Mouse (Mus musculus): Measurements from ENCODE around the gene Tyk2. TPM values are rescaled to one million over a fixed set of nuclear protein-coding genes. Genes with fewer than 3 reads are reported as not detected.
A peak's percentile ranks its signal among the peaks of the same experiment; 100 is the strongest.

Tyk2 gene
- polyA plus RNA-seq, 1 experiment from 2014 or later = 16.0 TPM

GRCm38 (mm10) chr9:21107607-21108237, 23.3 kb downstream of the Tyk2 start:
- no peak overlapping the region for H3K4me3 ChIP-seq (replicated peaks)
- peaks cover 13% of the 10 kb centered on the region; the same call in 1 of the 2 replicates for H3K36me3 ChIP-seq
- no peaks in the 10 kb centered on the region for H3K9me3 ChIP-seq (replicated peaks)
- no peaks in the 10 kb centered on the region for H3K4me1 ChIP-seq
- no peak overlapping the region for H3K4me2 ChIP-seq (replicated peaks)
- H3K9ac ChIP-seq = no peak overlapping the region
- WGBS = 50% methylated on average over 23 of the region's 23 CpGs
- H3K27ac ChIP-seq (replicated peaks) = no peak overlapping the region
- no peaks in the 10 kb centered on the region for H3K27me3 ChIP-seq
- ATAC-seq (ENCODE audit: insufficient number of reproducible peaks, low FRiP score, low TSS enrichment, low read depth) = no peak

DNA sequence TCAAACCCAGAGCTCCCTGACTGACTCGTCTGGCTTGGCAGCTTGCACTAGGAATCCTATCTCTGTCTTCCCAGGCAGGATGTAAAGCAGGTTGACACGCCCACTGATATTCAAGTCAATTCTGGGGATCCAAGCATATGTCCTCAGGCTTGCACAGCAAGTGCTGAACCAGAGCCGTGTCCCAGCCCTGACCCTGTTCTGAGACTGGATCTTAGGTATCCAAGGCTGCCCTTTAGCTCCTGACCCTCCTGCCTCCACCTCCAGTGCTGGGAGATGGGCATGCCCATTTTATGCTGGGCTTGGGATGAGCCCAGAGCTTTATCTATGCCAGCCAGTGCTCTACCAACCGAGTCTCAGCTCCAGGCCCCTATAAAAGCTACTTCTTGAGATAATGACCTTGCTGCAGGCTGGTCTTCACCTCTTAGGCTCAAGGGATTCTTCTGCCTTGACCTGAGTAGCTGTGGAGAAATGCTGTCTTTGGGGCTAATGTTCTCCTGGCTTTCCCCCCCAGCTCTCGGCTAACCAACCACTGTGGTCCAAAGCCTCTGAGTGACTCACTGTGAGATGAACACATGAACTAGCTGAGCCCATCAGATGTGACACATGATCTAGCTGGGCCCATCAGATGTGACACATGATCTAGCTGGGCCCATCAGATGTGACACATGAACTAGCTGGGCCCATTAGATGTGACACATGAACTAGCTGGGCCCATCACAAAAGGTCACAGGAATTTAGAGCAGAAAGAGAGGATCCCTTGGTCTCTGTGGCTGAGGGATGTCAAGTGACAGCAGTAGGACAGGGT, 25.1 kb downstream of the Tyk2 start:
- Histone ChIP-seq H3K4me2 (replicated peaks) (no peak overlapping the region), H3K27ac (replicated peaks) (no peak overlapping the region), H3K27me3 (no peaks in the 10 kb centered on the region), H3K9ac (no peak overlapping the region), H3K4me3 (replicated peaks) (no peak overlapping the region), H3K9me3 (replicated peaks) (no peaks in the 10 kb centered on the region), H3K4me1 (no peaks in the 10 kb centered on the region), H3K36me3 (peaks cover 13% of the 10 kb centered on the region; the same call in 1 of the 2 replicates)
- ATAC-seq (ENCODE audit: insufficient number of reproducible peaks, low FRiP score, low TSS enrichment, low read depth) = no peak
- WGBS = 69% methylated on average over 5 of the region's 5 CpGs

DNA sequence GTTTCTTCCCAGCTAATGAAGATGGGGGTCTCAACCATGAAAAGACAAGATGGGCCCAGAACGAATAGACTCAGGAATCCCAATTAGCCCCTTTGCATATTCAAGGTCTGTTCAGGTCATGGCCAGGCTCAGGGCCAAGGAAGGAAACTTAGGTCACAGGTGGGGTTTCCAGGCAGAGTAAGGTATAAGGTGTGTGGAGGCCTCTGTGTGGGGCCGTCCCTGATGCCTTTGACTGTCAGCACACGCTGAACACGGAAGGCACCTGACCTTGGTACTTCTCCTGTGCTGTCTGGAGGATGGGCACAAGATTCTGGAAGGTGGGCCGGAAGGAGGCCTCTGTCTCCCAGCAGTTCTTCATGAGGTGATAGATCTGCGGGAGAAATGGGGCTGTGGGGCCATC, 26.2 kb downstream of the Tyk2 start:
- H3K9ac ChIP-seq = no peak overlapping the region
- no peak overlapping the region for H3K4me2 ChIP-seq (replicated peaks)
- no peak overlapping the region for H3K4me3 ChIP-seq (replicated peaks)
- peaks cover 13% of the 10 kb centered on the region; the same call in 1 of the 2 replicates for H3K36me3 ChIP-seq
- no peak for ATAC-seq (ENCODE audit: insufficient number of reproducible peaks, low FRiP score, low TSS enrichment, low read depth)
- H3K4me1 ChIP-seq = peaks cover 3% of the 10 kb centered on the region
- H3K9me3 ChIP-seq (replicated peaks) = no peaks in the 10 kb centered on the region
- H3K27ac ChIP-seq (replicated peaks) = no peak overlapping the region
- 88% methylated on average over 6 of the region's 6 CpGs for WGBS
- no peaks in the 10 kb centered on the region for H3K27me3 ChIP-seq

GRCm38 (mm10) chr9:21102076-21102475, 29.0 kb downstream of the Tyk2 start:
- Histone ChIP-seq H3K9ac (no peak overlapping the region), H3K4me1 (peaks cover 3% of the 10 kb centered on the region), H3K4me2 (replicated peaks) (no peak overlapping the region), H3K4me3 (replicated peaks) (no peak overlapping the region), H3K27me3 (no peaks in the 10 kb centered on the region), H3K9me3 (replicated peaks) (no peaks in the 10 kb centered on the region), H3K27ac (replicated peaks) (no peak overlapping the region), H3K36me3 (peaks cover 9% of the 10 kb centered on the region; the same call in 1 of the 2 replicates)
- WGBS = 88% methylated on average over 2 of the region's 2 CpGs
- ATAC-seq (ENCODE audit: insufficient number of reproducible peaks, low FRiP score, low TSS enrichment, low read depth) = no peak

DNA sequence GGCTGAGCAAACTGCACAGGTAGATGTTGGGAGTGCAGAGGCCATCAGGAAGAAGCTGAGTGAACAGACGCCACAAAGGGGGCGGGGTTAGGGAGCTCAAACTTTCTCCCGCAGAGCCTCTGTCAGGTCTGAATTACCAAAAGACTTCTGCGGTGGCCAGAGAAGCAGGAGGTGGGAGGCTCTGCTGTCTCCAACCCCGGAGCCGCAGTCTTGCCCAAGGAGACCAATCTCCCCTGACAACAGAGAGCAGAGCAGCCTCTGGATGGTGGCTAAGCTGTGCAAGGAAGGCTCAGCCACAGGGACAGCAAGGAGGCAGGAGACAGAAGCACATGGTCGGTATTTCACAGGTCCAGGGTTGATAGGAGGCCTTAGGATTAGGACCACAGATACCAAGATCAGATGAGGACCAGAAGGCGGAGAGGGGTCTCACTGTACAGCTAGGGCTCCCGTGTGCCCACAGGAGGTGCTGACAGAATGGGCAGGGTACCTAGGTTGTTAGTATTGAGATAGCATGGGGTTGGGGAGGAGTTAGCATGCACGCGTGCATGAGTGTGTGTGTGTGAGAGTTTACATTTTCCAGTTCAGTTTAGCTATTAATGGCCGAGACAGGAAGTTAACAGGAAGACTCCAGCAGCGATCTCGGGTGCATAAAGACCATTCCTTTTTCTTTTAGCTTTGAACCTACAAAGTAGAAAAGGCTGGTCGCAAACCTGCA, 30.4 kb downstream of the Tyk2 start:
- no peak overlapping the region for H3K9ac ChIP-seq
- no peaks in the 10 kb centered on the region for H3K9me3 ChIP-seq (replicated peaks)
- H3K4me2 ChIP-seq (replicated peaks) = no peak overlapping the region
- H3K4me1 ChIP-seq = peaks cover 3% of the 10 kb centered on the region
- 38% methylated on average over 15 of the region's 15 CpGs for WGBS
- H3K36me3 ChIP-seq = no peaks in the 10 kb centered on the region
- H3K27me3 ChIP-seq = no peaks in the 10 kb centered on the region
- H3K27ac ChIP-seq (replicated peaks) = no peak overlapping the region
- no peak for ATAC-seq (ENCODE audit: insufficient number of reproducible peaks, low FRiP score, low TSS enrichment, low read depth)
- H3K4me3 ChIP-seq (replicated peaks) = no peak overlapping the region

DNA sequence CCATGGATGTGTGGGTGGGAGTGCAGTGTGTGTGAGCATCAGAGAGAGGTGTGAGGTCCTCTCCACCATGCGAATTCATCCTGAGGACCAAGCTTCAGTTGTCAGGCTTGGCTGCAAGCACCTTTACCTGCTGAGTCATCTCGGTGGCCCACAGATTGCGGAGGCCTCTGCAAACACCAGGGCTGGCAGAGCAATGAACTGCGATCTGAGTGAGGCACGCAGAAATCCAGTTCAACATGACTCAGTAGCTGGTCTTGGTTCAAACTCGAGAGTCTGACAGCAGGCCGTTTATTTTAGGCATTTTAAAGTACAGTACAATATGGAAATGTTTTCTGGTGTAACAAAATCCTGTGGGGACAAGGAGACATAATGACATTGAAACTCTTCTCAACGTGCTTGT, 33.2 kb downstream of the Tyk2 start:
- Histone ChIP-seq H3K9ac (no peak overlapping the region), H3K4me1 (peaks cover 3% of the 10 kb centered on the region), H3K4me2 (replicated peaks) (no peak overlapping the region), H3K9me3 (replicated peaks) (no peaks in the 10 kb centered on the region), H3K36me3 (no peaks in the 10 kb centered on the region), H3K27ac (replicated peaks) (no peak overlapping the region), H3K4me3 (replicated peaks) (no peak overlapping the region), H3K27me3 (no peaks in the 10 kb centered on the region)
- WGBS = 74% methylated on average over 8 of the region's 8 CpGs
- no peak for ATAC-seq (ENCODE audit: insufficient number of reproducible peaks, low FRiP score, low TSS enrichment, low read depth)

- Histone ChIP-seq H3K4me3 (replicated peaks) (no peak overlapping the region), H3K36me3 (no peaks in the 10 kb centered on the region), H3K4me1 (peaks cover 4% of the 10 kb centered on the region), H3K27ac (replicated peaks) (no peak overlapping the region), H3K27me3 (no peaks in the 10 kb centered on the region), H3K9ac (no peak overlapping the region), H3K9me3 (replicated peaks) (no peaks in the 10 kb centered on the region), H3K4me2 (replicated peaks) (no peak overlapping the region)
- no peak for ATAC-seq (ENCODE audit: insufficient number of reproducible peaks, low FRiP score, low TSS enrichment, low read depth)
- WGBS = 82% methylated on average over 4 of the region's 4 CpGs
Observed at GRCm38 (mm10) chr9:21095958-21096357, 35.1 kb downstream of the Tyk2 start.

GRCm38 (mm10) chr9:21093423-21093822, 37.6 kb downstream of the Tyk2 start:
- no peak overlapping the region for H3K4me3 ChIP-seq (replicated peaks)
- ATAC-seq (ENCODE audit: insufficient number of reproducible peaks, low FRiP score, low TSS enrichment, low read depth) = no peak
- H3K27me3 ChIP-seq = no peaks in the 10 kb centered on the region
- peaks cover 20% of the 10 kb centered on the region for H3K36me3 ChIP-seq
- no peaks in the 10 kb centered on the region for H3K9me3 ChIP-seq (replicated peaks)
- WGBS = 93% methylated on average over 9 of the region's 9 CpGs
- H3K4me2 ChIP-seq (replicated peaks) = no peak overlapping the region
- H3K9ac ChIP-seq = no peak overlapping the region
- H3K4me1 ChIP-seq = peaks cover 17% of the 10 kb centered on the region
- H3K27ac ChIP-seq (replicated peaks) = no peak overlapping the region

- no peaks in the 10 kb centered on the region for H3K27me3 ChIP-seq
- WGBS = under 1% methylated on average over 54 of the region's 54 CpGs
Observed at GRCm38 (mm10) chr9:21091707-21092320, 39.2 kb downstream of the Tyk2 start, which contains the start of the genes Gm38431 and Raver1. Gm38431 (minus strand) TSS chr9:21091997. Raver1 (minus strand) TSS chr9:21092008.

GRCm38 (mm10) chr9:21090972-21091706, 39.9 kb downstream of the Tyk2 start:
- peak overlapping the region; percentile 79 for H3K4me2 ChIP-seq (replicated peaks)
- H3K9me3 ChIP-seq (replicated peaks) = no peaks in the 10 kb centered on the region
- no peak for ATAC-seq (ENCODE audit: insufficient number of reproducible peaks, low FRiP score, low TSS enrichment, low read depth)
- peaks cover 42% of the 10 kb centered on the region for H3K36me3 ChIP-seq
- WGBS = 1% methylated on average over 24 of the region's 24 CpGs
- no peaks in the 10 kb centered on the region for H3K27me3 ChIP-seq
- H3K4me3 ChIP-seq (replicated peaks) = peak overlapping the region; percentile 81
- H3K27ac ChIP-seq (replicated peaks) = peak overlapping the region; percentile 91
- H3K4me1 ChIP-seq = peaks cover 17% of the 10 kb centered on the region
- peak overlapping the region; percentile 76 for H3K9ac ChIP-seq

More at GRCm38 (mm10) chr9:21091707-21092320, 39.2 kb downstream of the Tyk2 start, which contains the start of the genes Gm38431 and Raver1:
- Histone ChIP-seq H3K4me2 (replicated peaks) (peak within 1 kb of the TSS; percentile 79), H3K9ac (peak within 1 kb of the TSS; percentile 76), H3K36me3 (peaks cover 35% of the 10 kb centered on the region), H3K4me1 (peaks cover 17% of the 10 kb centered on the region), H3K4me3 (replicated peaks) (peak within 1 kb of the TSS; percentile 81), H3K9me3 (replicated peaks) (no peaks in the 10 kb centered on the region), H3K27ac (replicated peaks) (peak within 1 kb of the TSS; percentile 91)
- ATAC-seq (ENCODE audit: insufficient number of reproducible peaks, low FRiP score, low TSS enrichment, low read depth) = peak; percentile 100
